Mouse (Mus musculus) kidney, postnatal 4 days (tissue): ENCODE measurements around the gene Astl.

Source experiments
- DNase-seq, 2 experiments: peaks; one replicate each; pipeline ENCODE4 v3.0.0; 2021; ENCODE audit warnings: mixed read lengths in 2 of 2

Astl gene

GRCm38 (mm10) chr2:127369703-127370376 lies 31.4 kb downstream of the Astl start:
- peak in 1 of 2 experiments; percentile 33 for DNase-seq

GRCm38 (mm10) chr2:127370561-127371483 lies 32.4 kb downstream of the Astl start:
- peak in 1 of 2 experiments; percentile 28 for DNase-seq

GRCm38 (mm10) chr2:127371484-127371861 lies 33.0 kb downstream of the Astl start:
- DNase-seq = peak; percentile 46 to 70

GRCm38 (mm10) chr2:127372082-127372481 lies 33.6 kb downstream of the Astl start:
- DNase-seq = no peak

- DNase-seq = no peak
Measured at GRCm38 (mm10) chr2:127374131-127374530, 35.7 kb downstream of the Astl start.

GRCm38 (mm10) chr2:127375087-127375486 lies 36.6 kb downstream of the Astl start:
- peak in 1 of 2 experiments; percentile 27 for DNase-seq

- peak; percentile 43 to 63 for DNase-seq
Measured at GRCm38 (mm10) chr2:127375759-127376341, 37.4 kb downstream of the Astl start.

GRCm38 (mm10) chr2:127376423-127377051 lies 38.1 kb downstream of the Astl start:
- DNase-seq = no peak

GRCm38 (mm10) chr2:127377942-127378610 lies 39.6 kb downstream of the Astl start:
- DNase-seq = no peak

GRCm38 (mm10) chr2:127378611-127378990 lies 40.2 kb downstream of the Astl start:
- peak in 1 of 2 experiments; percentile 40 for DNase-seq

- no peak for DNase-seq
Measured at GRCm38 (mm10) chr2:127379250-127379649, 40.8 kb downstream of the Astl start.

GRCm38 (mm10) chr2:127383881-127384280 lies 45.4 kb downstream of the Astl start:
- peak in 1 of 2 experiments; percentile 37 for DNase-seq

GRCm38 (mm10) chr2:127387521-127387920 lies 49.1 kb downstream of the Astl start:
- DNase-seq = peak in 1 of 2 experiments; percentile 41

- DNase-seq = no peak
Measured at GRCm38 (mm10) chr2:127390352-127390751, 51.9 kb downstream of the Astl start.

GRCm38 (mm10) chr2:127390846-127391245 lies 52.4 kb downstream of the Astl start:
- no peak for DNase-seq

- DNase-seq = no peak
Measured at GRCm38 (mm10) chr2:127391323-127391722, 52.9 kb downstream of the Astl start.

- DNase-seq = peak in 1 of 2 experiments; percentile 12
Measured at GRCm38 (mm10) chr2:127394606-127395161, 56.2 kb downstream of the Astl start.

GRCm38 (mm10) chr2:127398738-127399137 lies 60.3 kb downstream of the Astl start:
- DNase-seq = no peak
